Mouse (Mus musculus) limb, embryonic 12.5 days (tissue): ENCODE results near the gene Mgat5. TPM values are rescaled to one million over a fixed set of nuclear protein-coding genes. Genes with fewer than 3 reads are reported as not detected.

Source experiments
- ATAC-seq: fragments of 200-750 bp; cut with Nextera tagmentation; 2 replicates; pipeline ENCODE4 v1.8.0; 2017; ENCODE audit warnings: low read depth, moderate TSS enrichment; ENCODE audit not compliant: insufficient number of reproducible peaks, insufficient read depth, low FRiP score, low TSS enrichment
- H3K27ac ChIP-seq: fragments of 300-500 bp; sonication (generic); 2 replicates; pipeline ENCODE4 v1.5.1; 2016; ENCODE audit warnings: mild to moderate bottlenecking, moderate library complexity
- H3K27me3 ChIP-seq: fragments of 300-500 bp; sonication (generic); 2 replicates; pipeline ENCODE4 v1.6.1; 2016; ENCODE audit warnings: mild to moderate bottlenecking, moderate library complexity
- H3K36me3 ChIP-seq: fragments of 300-500 bp; sonication (generic); 2 replicates; pipeline ENCODE4 v1.6.1; 2016; ENCODE audit warnings: mild to moderate bottlenecking, moderate library complexity
- H3K4me1 ChIP-seq: fragments of 300-500 bp; sonication (generic); replicated peaks from 2 replicates; pipeline ENCODE4 v1.6.1; 2016
- H3K4me2 ChIP-seq: fragments of 300-500 bp; sonication (generic); 2 replicates; pipeline ENCODE4 v1.6.1; 2016; ENCODE audit warnings: mild to moderate bottlenecking, moderate library complexity
- H3K4me3 ChIP-seq: fragments of 300-500 bp; sonication (generic); replicated peaks from 2 replicates; pipeline ENCODE4 v1.5.1; 2016; ENCODE audit warnings: mild to moderate bottlenecking
- H3K9ac ChIP-seq: fragments of 300-500 bp; sonication (generic); replicated peaks from 2 replicates; pipeline ENCODE4 v1.6.1; 2016; ENCODE audit warnings: mild to moderate bottlenecking, moderate library complexity
- H3K9me3 ChIP-seq: fragments of 300-500 bp; sonication (generic); 2 replicates; pipeline ENCODE4 v1.6.1; 2016; ENCODE audit warnings: mild to moderate bottlenecking, moderate library complexity
- WGBS: fragments of 180-500 bp; shearing (Covaris S2); methylation state at CpG from one replicate; pipeline ENCODE4 v1.1.7; 2016; 5-methylcytosine and 5-hydroxymethylcytosine counted together
- polyA plus RNA-seq: library from polyadenylated mRNA; unstranded; fragments of >200 nt; fragmentation: Nextera tagmentation; extraction: Ambion mirVana; gene quantifications from 2 replicates; pipeline ENCODE4 v1.2.1, GENCODE M21; 2016

The Mgat5 gene
- polyA plus RNA-seq, 1 experiment from 2014 or later = 6.2 TPM

DNA sequence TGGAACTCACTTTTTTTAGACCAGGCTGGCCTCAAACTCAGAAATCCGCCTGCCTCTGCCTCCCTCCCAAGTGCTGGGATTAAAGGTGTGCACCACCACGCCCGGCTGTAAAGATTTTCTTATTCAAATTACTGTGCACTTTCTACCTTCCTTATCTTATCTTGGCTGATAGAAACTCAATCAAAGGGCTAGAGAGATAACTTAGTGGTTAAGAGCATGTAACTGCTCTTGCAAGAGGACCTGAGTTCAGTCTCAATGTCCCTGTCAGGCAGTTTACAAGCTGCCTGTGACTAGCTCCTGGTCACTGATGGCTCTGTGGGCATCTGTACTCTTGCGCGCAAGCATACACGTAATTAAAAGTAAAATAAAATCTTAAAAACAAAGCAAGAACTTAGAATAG is 82.7 kb downstream of the Mgat5 start:
- H3K27ac ChIP-seq = no peak overlapping the region
- 92% methylated on average over 6 of the region's 6 CpGs for WGBS

GRCm38 (mm10) chr1:127290879-127291278 is 86.1 kb downstream of the Mgat5 start:
- Histone ChIP-seq H3K27ac (no peak overlapping the region), H3K9me3 (no peaks in the 10 kb centered on the region), H3K27me3 (no peaks in the 10 kb centered on the region), H3K36me3 (no peaks in the 10 kb centered on the region), H3K4me3 (no peak overlapping the region), H3K9ac (no peak overlapping the region), H3K4me2 (no peak overlapping the region), H3K4me1 (peaks cover 3% of the 10 kb centered on the region; the same call in 1 of the 2 replicates)
- ATAC-seq = no peak
- WGBS = 87% methylated on average over 9 of the region's 9 CpGs

More for the DNA sequence above, 82.7 kb downstream of the Mgat5 start:
- Histone ChIP-seq H3K9me3 (no peaks in the 10 kb centered on the region), H3K27me3 (no peaks in the 10 kb centered on the region), H3K4me1 (peaks cover 9% of the 10 kb centered on the region), H3K9ac (no peak overlapping the region), H3K4me2 (no peak overlapping the region), H3K36me3 (no peaks in the 10 kb centered on the region), H3K4me3 (no peak overlapping the region)
- no peak for ATAC-seq

DNA sequence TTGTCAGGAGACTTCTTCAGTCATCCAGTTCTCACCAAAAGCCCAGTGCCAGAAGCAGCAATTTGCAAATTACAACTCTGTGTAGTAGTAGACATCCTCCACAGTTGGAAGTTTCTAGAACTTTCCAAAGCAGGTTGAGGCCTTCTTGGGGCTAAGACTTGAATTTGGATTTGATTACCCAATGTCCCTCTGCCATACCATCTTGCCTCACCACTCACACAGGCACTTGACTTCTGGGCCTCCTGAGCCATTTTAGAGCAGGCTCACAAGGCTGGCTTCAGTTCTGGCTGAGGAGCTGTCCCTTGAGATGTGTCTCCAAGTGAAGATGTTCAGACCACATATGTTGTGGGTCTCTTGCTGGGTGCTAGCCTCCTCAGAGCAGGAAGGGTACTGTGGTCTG is 86.9 kb downstream of the Mgat5 start:
- no peak overlapping the region for H3K4me3 ChIP-seq
- ATAC-seq = no peak
- no peak overlapping the region for H3K9ac ChIP-seq
- H3K27ac ChIP-seq = no peak overlapping the region
- H3K36me3 ChIP-seq = no peaks in the 10 kb centered on the region
- peaks cover 3% of the 10 kb centered on the region; the same call in 1 of the 2 replicates for H3K4me1 ChIP-seq
- no peak overlapping the region for H3K4me2 ChIP-seq
- H3K9me3 ChIP-seq = no peaks in the 10 kb centered on the region
- no peaks in the 10 kb centered on the region for H3K27me3 ChIP-seq

- no peak for ATAC-seq
- H3K4me2 ChIP-seq = no peak overlapping the region
- peaks cover 3% of the 10 kb centered on the region; the same call in 1 of the 2 replicates for H3K4me1 ChIP-seq
- H3K9ac ChIP-seq = no peak overlapping the region
- WGBS = 61% methylated on average over 5 of the region's 5 CpGs
- H3K36me3 ChIP-seq = no peaks in the 10 kb centered on the region
- no peak overlapping the region for H3K4me3 ChIP-seq
- H3K9me3 ChIP-seq = no peaks in the 10 kb centered on the region
- H3K27ac ChIP-seq = no peak overlapping the region
- no peaks in the 10 kb centered on the region for H3K27me3 ChIP-seq
Measured at GRCm38 (mm10) chr1:127293286-127293685, 88.5 kb downstream of the Mgat5 start.

- no peak overlapping the region for H3K4me3 ChIP-seq
- H3K9me3 ChIP-seq = no peaks in the 10 kb centered on the region
- no peaks in the 10 kb centered on the region for H3K36me3 ChIP-seq
- H3K9ac ChIP-seq = no peak overlapping the region
- 86% methylated on average over 3 of the region's 3 CpGs for WGBS
- H3K27ac ChIP-seq = no peak overlapping the region
- H3K27me3 ChIP-seq = no peaks in the 10 kb centered on the region
- no peak for ATAC-seq
- H3K4me2 ChIP-seq = no peak overlapping the region
- H3K4me1 ChIP-seq = no peaks in the 10 kb centered on the region
Measured at GRCm38 (mm10) chr1:127296815-127297214, 92.0 kb downstream of the Mgat5 start.

- WGBS = 87% methylated on average over 1 of the region's 1 CpGs
- Histone ChIP-seq H3K27me3 (no peaks in the 10 kb centered on the region), H3K27ac (no peak overlapping the region), H3K4me3 (no peak overlapping the region), H3K9ac (no peak overlapping the region), H3K4me2 (no peak overlapping the region), H3K4me1 (no peaks in the 10 kb centered on the region), H3K36me3 (no peaks in the 10 kb centered on the region), H3K9me3 (no peaks in the 10 kb centered on the region)
- ATAC-seq = no peak
Measured at GRCm38 (mm10) chr1:127299774-127300173, 95.0 kb downstream of the Mgat5 start.

GRCm38 (mm10) chr1:127301038-127301437 is 96.2 kb downstream of the Mgat5 start:
- WGBS = 81% methylated on average over 6 of the region's 6 CpGs

GRCm38 (mm10) chr1:127302620-127303019 is 97.8 kb downstream of the Mgat5 start:
- WGBS = 95% methylated on average over 2 of the region's 2 CpGs

More at GRCm38 (mm10) chr1:127301038-127301437, 96.2 kb downstream of the Mgat5 start:
- ATAC-seq = no peak
- Histone ChIP-seq H3K4me2 (no peak overlapping the region), H3K27ac (no peak overlapping the region), H3K9ac (no peak overlapping the region), H3K27me3 (no peaks in the 10 kb centered on the region), H3K36me3 (no peaks in the 10 kb centered on the region), H3K4me1 (no peaks in the 10 kb centered on the region), H3K4me3 (no peak overlapping the region), H3K9me3 (no peaks in the 10 kb centered on the region)

GRCm38 (mm10) chr1:127303791-127304190 is 99.0 kb downstream of the Mgat5 start:
- Histone ChIP-seq H3K27me3 (no peaks in the 10 kb centered on the region), H3K9me3 (no peaks in the 10 kb centered on the region), H3K27ac (no peak overlapping the region), H3K36me3 (peaks cover 4% of the 10 kb centered on the region; the same call in 1 of the 2 replicates), H3K4me1 (no peaks in the 10 kb centered on the region), H3K9ac (no peak overlapping the region), H3K4me3 (no peak overlapping the region), H3K4me2 (no peak overlapping the region)
- no peak for ATAC-seq
- 91% methylated on average over 5 of the region's 5 CpGs for WGBS

More at GRCm38 (mm10) chr1:127302620-127303019, 97.8 kb downstream of the Mgat5 start:
- no peak overlapping the region for H3K9ac ChIP-seq
- no peak overlapping the region for H3K4me2 ChIP-seq
- H3K4me3 ChIP-seq = no peak overlapping the region
- no peaks in the 10 kb centered on the region for H3K4me1 ChIP-seq
- H3K9me3 ChIP-seq = no peaks in the 10 kb centered on the region
- ATAC-seq = no peak
- H3K27ac ChIP-seq = no peak overlapping the region
- H3K27me3 ChIP-seq = no peaks in the 10 kb centered on the region
- peaks cover 4% of the 10 kb centered on the region; the same call in 1 of the 2 replicates for H3K36me3 ChIP-seq

DNA sequence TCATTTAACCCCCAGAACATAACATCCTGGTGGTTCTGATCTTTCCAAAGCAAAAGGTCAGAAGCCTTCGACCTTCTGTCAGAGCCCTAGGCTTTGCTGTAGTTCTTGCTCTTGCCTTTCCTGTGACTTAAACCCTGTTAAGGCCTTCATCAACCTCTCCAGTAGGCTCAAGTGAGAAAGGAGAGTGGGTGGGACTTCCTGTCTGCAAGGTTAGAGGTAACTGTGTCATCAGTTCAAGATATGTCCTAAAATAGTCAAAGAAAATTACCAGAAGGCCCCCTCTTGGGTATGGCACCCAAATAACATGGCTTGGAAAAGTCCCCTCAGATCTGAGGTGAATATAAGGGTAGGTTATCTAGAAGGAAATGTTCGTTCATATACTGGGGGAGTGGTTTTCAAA is 99.5 kb downstream of the Mgat5 start:
- Histone ChIP-seq H3K4me1 (no peaks in the 10 kb centered on the region), H3K9ac (no peak overlapping the region)
- 81% methylated on average over 2 of the region's 2 CpGs for WGBS

DNA sequence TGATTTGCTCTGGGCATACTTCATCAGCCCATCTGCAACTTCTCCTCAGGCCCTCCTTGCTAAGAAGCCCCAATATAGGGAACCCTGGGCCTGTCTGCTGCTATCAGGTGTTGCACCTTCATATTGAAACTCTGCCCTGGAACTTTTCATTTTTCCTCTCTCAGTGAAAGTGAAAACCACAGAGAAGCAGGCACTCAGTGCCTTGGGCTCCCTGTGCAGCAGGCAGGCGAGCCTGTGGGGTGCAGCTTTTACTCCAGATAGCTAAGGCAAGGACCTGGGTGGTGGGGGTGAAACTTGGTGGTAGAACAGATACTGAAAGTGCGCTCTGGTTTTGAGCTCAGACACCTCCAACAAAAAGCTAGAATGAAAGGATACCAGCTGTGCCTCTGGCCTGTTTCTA is 100.8 kb downstream of the Mgat5 start:
- no peak overlapping the region for H3K4me3 ChIP-seq
- H3K4me1 ChIP-seq = no peaks in the 10 kb centered on the region
- H3K9ac ChIP-seq = no peak overlapping the region
- no peak overlapping the region for H3K27ac ChIP-seq
- H3K9me3 ChIP-seq = no peaks in the 10 kb centered on the region
- peaks cover 4% of the 10 kb centered on the region; the same call in 1 of the 2 replicates for H3K36me3 ChIP-seq
- 86% methylated on average over 2 of the region's 2 CpGs for WGBS
- no peak for ATAC-seq
- no peaks in the 10 kb centered on the region for H3K27me3 ChIP-seq
- no peak overlapping the region for H3K4me2 ChIP-seq

More for the DNA sequence above, 99.5 kb downstream of the Mgat5 start:
- peaks cover 4% of the 10 kb centered on the region; the same call in 1 of the 2 replicates for H3K36me3 ChIP-seq
- no peak for ATAC-seq
- no peak overlapping the region for H3K4me2 ChIP-seq
- H3K27ac ChIP-seq = no peak overlapping the region
- H3K4me3 ChIP-seq = no peak overlapping the region
- H3K9me3 ChIP-seq = no peaks in the 10 kb centered on the region
- no peaks in the 10 kb centered on the region for H3K27me3 ChIP-seq

GRCm38 (mm10) chr1:127306024-127306771 is 101.4 kb downstream of the Mgat5 start:
- no peaks in the 10 kb centered on the region for H3K27me3 ChIP-seq
- peaks cover 4% of the 10 kb centered on the region; the same call in 1 of the 2 replicates for H3K36me3 ChIP-seq
- H3K4me3 ChIP-seq = no peak overlapping the region
- ATAC-seq = no peak
- H3K9me3 ChIP-seq = no peaks in the 10 kb centered on the region
- H3K4me1 ChIP-seq = no peaks in the 10 kb centered on the region
- 81% methylated on average over 20 of the region's 20 CpGs for WGBS
- no peak overlapping the region for H3K9ac ChIP-seq
- no peak overlapping the region for H3K27ac ChIP-seq
- no peak overlapping the region for H3K4me2 ChIP-seq
